ENCODE assay signal across 20 mouse cellular contexts in genomic region chr6:95198611-95199010, GRCm38 (mm10).
DNase-seq lines count a peak whose midpoint lies in the region; ATAC-seq and TF ChIP-seq lines count a peak whose summit lies in the region.
"Had no signal": no experiment of that assay in that cellular context is flagged by ENCODE, and none has a peak within 500 bp of the region (broad histone marks: within the 10 kb centered on the region; RNA-seq: fewer than 3 reads in every experiment).

No protein-coding gene starts in this region.

- no peak for ATAC-seq in intestine, postnatal 0 days
- no peak for ATAC-seq in intestine, embryonic 15.5 days
- no peak for ATAC-seq in midbrain, embryonic 13.5 days
- ATAC-seq: liver, postnatal 0 days had no signal

- intact Hi-C loops in left cerebral cortex, postnatal 10 days (cut with DNase I): no loop called here

- DNase-seq in layer of hippocampus, adult 11-12 months (ENCODE audit: low spot score): peak; percentile 47
- DNase-seq in layer of hippocampus, adult 9-10 months (ENCODE audit: low spot score): no peak
- peak; percentile 42 to 83 for DNase-seq in layer of hippocampus, adult 18-20 months (ENCODE audit: low spot score in 2 of 2)
- DNase-seq in left cerebral cortex, postnatal 10 days (ENCODE audit: extremely low spot score in 1 of 2, low spot score in 2 of 2): peak; percentile 30 to 47
- DNase-seq in right cerebral cortex, postnatal 25 days: peak; percentile 38
- DNase-seq: adrenal gland, adult 8-10 months; B cell, adult 2 months; cerebellum, adult 9-11 months; embryo, embryonic 11 days; kidney, adult 18-20 months; kidney, postnatal 4 days; liver, postnatal 0 days; lung, postnatal 36 days had no signal

- WGBS in intestine, postnatal 0 days: 84% methylated on average over 6 of the region's 6 CpGs
- WGBS in intestine, embryonic 15.5 days: 86% methylated on average over 6 of the region's 6 CpGs
- 79% methylated on average over 6 of the region's 6 CpGs for WGBS in midbrain, embryonic 13.5 days

- no peak overlapping the region for H3K4me3 ChIP-seq in intestine, postnatal 0 days (ENCODE audit: low read depth, low read length)
- H3K4me3 ChIP-seq in intestine, embryonic 15.5 days (replicated peaks): no peak overlapping the region
- no peak overlapping the region for H3K4me3 ChIP-seq in midbrain, embryonic 13.5 days (replicated peaks)
- H3K4me3 ChIP-seq: limb, embryonic 15.5 days; midbrain, embryonic 10.5 days; myocyte had no signal

- no peaks in the 10 kb centered on the region for H3K27me3 ChIP-seq in intestine, postnatal 0 days (replicated peaks; ENCODE audit: control insufficient read depth, insufficient read depth, low read length)
- no peaks in the 10 kb centered on the region for H3K27me3 ChIP-seq in intestine, embryonic 15.5 days (replicated peaks)
- H3K27me3 ChIP-seq in midbrain, embryonic 13.5 days: peaks cover 37% of the 10 kb centered on the region
- H3K27me3 ChIP-seq: limb, embryonic 15.5 days had no signal

- no peak overlapping the region for H3K4me2 ChIP-seq in intestine, postnatal 0 days (replicated peaks; ENCODE audit: low read depth)
- H3K4me2 ChIP-seq in intestine, embryonic 15.5 days (replicated peaks): no peak overlapping the region
- no peak overlapping the region for H3K4me2 ChIP-seq in midbrain, embryonic 13.5 days (replicated peaks)
- H3K4me2 ChIP-seq: hindbrain, embryonic 14.5 days; limb, embryonic 15.5 days had no signal

- H3K4me1 ChIP-seq in intestine, postnatal 0 days (replicated peaks; ENCODE audit: control insufficient read depth, insufficient read depth, low read length): no peaks in the 10 kb centered on the region
- H3K4me1 ChIP-seq in intestine, embryonic 15.5 days (replicated peaks): no peaks in the 10 kb centered on the region
- H3K4me1 ChIP-seq in midbrain, embryonic 13.5 days (replicated peaks): peaks cover 25% of the 10 kb centered on the region

- no peaks in the 10 kb centered on the region for H3K9me3 ChIP-seq in intestine, postnatal 0 days (ENCODE audit: control insufficient read depth)
- H3K9me3 ChIP-seq in intestine, embryonic 15.5 days: no peaks in the 10 kb centered on the region
- no peaks in the 10 kb centered on the region for H3K9me3 ChIP-seq in midbrain, embryonic 13.5 days
- H3K9me3 ChIP-seq: limb, embryonic 15.5 days; midbrain, embryonic 10.5 days had no signal

- H3K36me3 ChIP-seq in intestine, postnatal 0 days (ENCODE audit: control insufficient read depth, insufficient read depth): no peaks in the 10 kb centered on the region
- H3K36me3 ChIP-seq in intestine, embryonic 15.5 days: no peaks in the 10 kb centered on the region
- H3K36me3 ChIP-seq in midbrain, embryonic 13.5 days: no peaks in the 10 kb centered on the region
- H3K36me3 ChIP-seq: limb, embryonic 15.5 days; midbrain, embryonic 10.5 days had no signal

- no peak overlapping the region for H3K27ac ChIP-seq in intestine, postnatal 0 days (ENCODE audit: low read depth, low read length)
- H3K27ac ChIP-seq in intestine, embryonic 15.5 days: no peak overlapping the region
- no peak overlapping the region for H3K27ac ChIP-seq in midbrain, embryonic 13.5 days
- H3K27ac ChIP-seq: hindbrain, embryonic 14.5 days; limb, embryonic 15.5 days; midbrain, embryonic 10.5 days had no signal

- no peak for TF ChIP-seq CTCF in intestine, postnatal 0 days (IDR thresholded peaks at IDR 0.05; ENCODE audit: low read depth)

- no peak overlapping the region for H3K9ac ChIP-seq in intestine, postnatal 0 days (ENCODE audit: low read depth, low read length)
- H3K9ac ChIP-seq in intestine, embryonic 15.5 days: no peak overlapping the region
- no peak overlapping the region for H3K9ac ChIP-seq in midbrain, embryonic 13.5 days (replicated peaks)
- H3K9ac ChIP-seq: hindbrain, embryonic 14.5 days; limb, embryonic 15.5 days; liver, postnatal 0 days had no signal
